Mouse (Mus musculus): ENCODE data around the gene Gm44503.

- TF ChIP-seq POLR2A (IDR thresholded peaks at IDR 0.05; ENCODE audit: low read depth, low read length) (no peak), CTCF (IDR thresholded peaks at IDR 0.05; ENCODE audit: extremely low read depth, insufficient read depth, insufficient read length, insufficient replicate concordance) (no peak)
These were observed 24.4 kb downstream of the Gm44503 start for GRCm38 (mm10) chr9:72983066-72983465.

All from spleen, adult 2 months (tissue).